Mouse (Mus musculus) frontal cortex, postnatal 10 days (tissue): ENCODE results near the gene Best2.

ENCODE experiments used
- DNase-seq, 2 experiments: peaks; one replicate each; pipeline ENCODE4 v3.0.0; 2022; ENCODE audit warnings: low spot score in 2 of 2, mixed read lengths in 1 of 2

The Best2 gene

GRCm38 (mm10) chr8:85023846-85024245 is 9.5 kb upstream of the Best2 start:
- DNase-seq: no peak

- no peak for DNase-seq
Measured at GRCm38 (mm10) chr8:85021514-85022055, 7.3 kb upstream of the Best2 start.

- no peak for DNase-seq
Measured at GRCm38 (mm10) chr8:85017209-85017608, 2.9 kb upstream of the Best2 start.

DNA sequence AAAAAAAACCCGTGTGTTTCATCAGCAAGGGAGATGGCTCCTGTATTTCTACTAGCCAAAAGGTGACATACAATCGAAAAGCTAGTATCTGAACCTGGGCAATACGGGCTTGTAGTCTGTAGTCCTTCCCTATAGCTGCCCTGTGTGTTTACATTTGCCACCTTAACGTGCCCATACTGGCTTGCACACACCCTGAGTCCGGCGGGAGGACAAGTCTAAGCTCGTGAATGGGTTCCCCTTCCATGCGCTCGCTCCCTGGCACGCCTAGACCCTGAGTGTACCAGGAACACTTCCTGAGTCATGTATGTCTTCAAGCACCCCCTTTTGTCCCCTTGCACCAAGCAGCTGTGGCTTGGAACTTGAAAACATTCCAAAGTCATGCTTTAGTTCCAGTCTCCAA is 2.4 kb upstream of the Best2 start:
- no peak for DNase-seq

- DNase-seq: peak in 1 of 2 experiments; percentile 67
Measured at GRCm38 (mm10) chr8:85013230-85013840, 996 bp downstream of the Best2 start.

DNA sequence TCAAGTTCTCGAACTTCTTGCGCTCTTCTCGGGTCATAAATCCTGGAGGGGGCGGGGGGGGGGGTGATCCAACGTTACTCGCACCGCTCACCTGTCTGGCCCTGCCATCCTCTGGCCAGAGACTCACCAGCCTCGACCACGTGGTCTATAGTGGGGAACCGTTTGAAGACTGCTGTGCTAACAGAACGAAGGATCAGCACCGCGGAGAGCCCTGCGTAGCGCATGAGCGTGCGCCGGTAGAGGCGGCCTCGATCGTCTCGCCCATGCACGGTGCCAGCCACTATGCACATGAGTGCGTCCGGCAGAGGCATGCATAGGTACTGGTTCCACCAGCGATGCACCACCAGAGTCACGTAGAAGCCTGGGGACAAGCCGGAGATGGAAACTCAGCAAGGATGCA is 3.1 kb downstream of the Best2 start:
- DNase-seq: no peak

GRCm38 (mm10) chr8:85007686-85008085 is 6.6 kb downstream of the Best2 start:
- no peak for DNase-seq

DNA sequence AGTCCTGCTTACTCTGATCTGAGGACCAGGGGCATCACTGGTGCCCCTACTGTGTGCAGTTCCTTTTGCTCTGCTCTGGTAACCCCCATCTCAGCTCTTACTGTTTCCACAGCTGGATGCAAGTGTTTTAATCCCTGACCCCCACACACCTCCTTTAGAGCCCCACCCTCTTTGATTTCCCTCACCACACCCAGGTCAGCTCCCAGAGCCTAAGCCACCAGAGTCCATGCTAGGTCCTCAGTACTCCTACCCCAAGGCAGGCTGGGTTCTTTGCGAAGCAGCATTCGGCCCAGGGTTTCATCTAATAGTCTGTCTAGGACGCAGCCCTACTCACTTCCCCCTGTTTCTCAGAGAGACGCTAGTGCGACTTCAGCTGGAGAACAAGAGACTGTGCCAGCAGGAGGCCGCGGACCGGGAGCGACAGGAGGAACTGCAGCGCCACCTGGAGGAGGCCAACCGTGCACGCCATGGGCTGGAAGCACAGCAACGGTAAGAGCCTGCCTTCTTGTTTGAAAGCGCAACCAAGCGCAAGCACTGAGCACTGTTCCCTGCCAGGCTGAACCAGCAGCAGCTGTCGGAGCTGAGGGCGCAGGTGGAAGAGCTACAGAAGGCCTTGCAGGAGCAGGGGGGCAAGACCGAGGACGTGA is 16.6 kb downstream of the Best2 start:
- peak; percentile 78 to 86 for DNase-seq

- DNase-seq: no peak
Measured at GRCm38 (mm10) chr8:84996978-84997377, 17.4 kb downstream of the Best2 start.

DNA sequence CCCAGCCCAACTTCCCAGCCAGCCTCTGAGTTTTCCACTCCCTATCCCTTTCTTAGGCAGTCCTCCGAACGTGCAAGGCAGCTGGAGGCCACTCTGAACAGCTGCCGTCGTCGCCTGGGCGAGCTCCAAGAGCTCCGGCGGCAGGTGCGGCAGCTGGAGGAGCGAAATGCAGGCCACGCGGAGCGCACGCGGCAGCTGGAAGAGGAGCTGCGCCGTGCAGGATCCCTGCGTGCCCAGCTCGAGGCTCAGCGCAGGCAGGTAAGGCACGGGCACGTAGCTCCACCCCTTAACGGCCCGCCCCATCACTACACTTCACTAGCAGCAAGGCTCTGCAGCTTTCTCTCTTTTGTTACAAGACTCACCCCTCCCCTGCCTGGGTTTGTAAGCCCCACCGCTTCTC is 18.7 kb downstream of the Best2 start:
- DNase-seq: no peak

- DNase-seq: no peak
Measured at GRCm38 (mm10) chr8:84994375-84994774, 20.0 kb downstream of the Best2 start.

DNA sequence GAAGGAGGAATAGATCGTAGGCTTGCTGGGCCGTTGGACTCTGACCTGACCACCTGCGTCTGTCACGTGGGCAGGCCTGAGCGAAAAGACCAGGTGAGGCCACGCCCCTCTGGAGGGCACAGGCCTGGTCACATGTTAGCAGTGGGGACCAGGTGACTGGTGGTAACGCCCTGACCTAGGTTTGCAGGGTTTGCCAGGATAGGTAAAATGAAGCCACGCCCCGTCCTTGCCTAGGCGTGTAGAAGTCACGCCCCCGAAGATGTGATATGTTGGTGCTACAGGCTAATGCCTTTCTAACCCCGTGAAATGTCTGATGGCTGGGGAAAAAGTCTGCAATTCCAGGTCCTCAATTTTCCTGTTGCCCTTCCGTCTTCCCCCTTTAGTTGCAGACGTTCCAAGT is 23.5 kb downstream of the Best2 start:
- peak in 1 of 2 experiments; percentile 74 for DNase-seq

- DNase-seq: peak; percentile 94 to 96
Measured at GRCm38 (mm10) chr8:84990349-84990748, 24.0 kb downstream of the Best2 start, which contains the start of gene Hook2. TSS of gene Hook2 (plus strand) at chr8:84990603.

DNA sequence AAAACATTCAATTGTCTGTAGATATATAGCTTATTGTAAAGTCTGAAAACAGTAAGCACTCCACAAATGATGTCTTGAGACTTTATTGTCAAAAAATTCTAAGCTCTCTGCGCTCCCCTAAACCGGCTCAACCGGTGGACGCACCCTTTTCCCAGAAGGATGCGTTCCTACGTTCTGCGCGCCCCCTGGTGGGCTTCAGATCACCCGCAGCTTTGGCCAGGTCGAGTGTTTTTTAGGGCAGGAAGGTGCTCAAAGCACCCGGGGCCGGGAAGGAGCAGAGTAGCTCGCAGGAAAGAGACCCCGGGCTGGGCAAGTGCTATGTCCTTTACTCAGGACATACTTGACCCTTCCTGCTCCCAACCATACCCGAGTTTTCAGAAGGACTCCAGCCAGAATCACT is 24.5 kb downstream of the Best2 start:
- DNase-seq: peak; percentile 82 to 89

- peak in 1 of 2 experiments; percentile 57 for DNase-seq
Measured at GRCm38 (mm10) chr8:84989311-84989731, 25.0 kb downstream of the Best2 start.

DNA sequence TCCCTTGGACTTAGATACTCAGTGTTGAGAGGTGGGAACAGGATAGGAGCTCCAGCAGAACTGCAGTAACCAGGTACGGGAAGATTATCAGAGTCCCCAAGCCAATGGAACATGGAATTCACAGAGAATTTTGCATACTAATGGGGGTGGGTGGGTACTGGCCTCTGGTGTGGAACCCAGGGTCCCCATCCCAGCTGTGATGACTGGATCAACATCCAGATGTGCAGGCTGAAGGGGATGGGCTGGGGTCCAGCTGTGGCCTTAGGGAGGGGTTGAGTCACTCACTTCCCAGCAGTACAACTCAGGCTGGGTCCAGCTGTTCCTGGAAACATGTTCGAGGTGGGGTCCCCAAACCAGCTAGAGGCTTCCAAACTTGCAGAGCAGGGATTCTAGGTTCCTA is 26.4 kb downstream of the Best2 start:
- no peak for DNase-seq

DNA sequence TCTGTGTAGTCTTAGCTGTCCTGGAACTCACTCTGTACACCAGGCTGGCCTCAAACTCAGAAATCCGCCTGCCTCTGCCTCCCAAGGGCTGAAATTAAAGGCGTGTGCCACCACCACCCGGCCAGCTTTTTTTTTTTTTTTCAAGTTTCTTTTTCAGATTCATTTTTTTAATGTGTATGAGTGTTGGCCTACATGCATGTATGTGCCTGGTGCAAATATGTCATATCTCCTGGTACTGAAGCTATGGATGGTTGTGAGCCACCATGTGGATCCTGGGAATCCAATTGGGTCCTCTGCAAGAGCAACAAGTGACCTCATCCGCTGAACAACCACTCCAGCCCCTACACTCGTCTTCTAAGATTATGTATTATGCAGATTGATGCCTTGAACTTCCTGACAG is 26.9 kb downstream of the Best2 start:
- no peak for DNase-seq

DNA sequence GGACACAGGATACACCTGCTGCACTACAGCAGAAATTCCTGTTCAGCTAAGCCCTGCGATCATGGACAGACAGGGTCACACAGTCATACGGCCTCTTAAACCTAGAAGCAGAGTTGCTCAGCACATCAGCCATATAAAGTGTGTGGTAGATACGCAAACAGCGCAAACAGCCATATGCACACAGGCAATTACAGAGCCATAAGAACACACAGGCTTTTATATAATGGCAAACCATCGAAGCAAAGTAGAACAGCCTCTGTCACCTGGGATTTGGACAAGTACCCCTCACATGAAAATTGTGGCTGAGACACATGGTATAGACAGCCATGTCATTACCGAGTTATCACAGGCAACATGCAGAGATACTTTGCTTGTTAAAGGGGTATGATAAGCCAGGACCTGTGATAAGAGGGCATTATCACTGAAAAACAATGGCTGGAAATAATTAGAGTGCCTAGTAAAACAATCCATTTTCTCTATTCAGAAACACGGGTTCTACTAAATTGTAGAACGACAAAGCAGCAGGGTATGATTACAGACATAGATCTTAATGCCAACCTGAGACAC is 27.9 kb downstream of the Best2 start:
- no peak for DNase-seq

GRCm38 (mm10) chr8:84985684-84986378 is 28.5 kb downstream of the Best2 start:
- peak; percentile 90 to 91 for DNase-seq

- no peak for DNase-seq
Measured at GRCm38 (mm10) chr8:84985049-84985683, 29.2 kb downstream of the Best2 start.

DNA sequence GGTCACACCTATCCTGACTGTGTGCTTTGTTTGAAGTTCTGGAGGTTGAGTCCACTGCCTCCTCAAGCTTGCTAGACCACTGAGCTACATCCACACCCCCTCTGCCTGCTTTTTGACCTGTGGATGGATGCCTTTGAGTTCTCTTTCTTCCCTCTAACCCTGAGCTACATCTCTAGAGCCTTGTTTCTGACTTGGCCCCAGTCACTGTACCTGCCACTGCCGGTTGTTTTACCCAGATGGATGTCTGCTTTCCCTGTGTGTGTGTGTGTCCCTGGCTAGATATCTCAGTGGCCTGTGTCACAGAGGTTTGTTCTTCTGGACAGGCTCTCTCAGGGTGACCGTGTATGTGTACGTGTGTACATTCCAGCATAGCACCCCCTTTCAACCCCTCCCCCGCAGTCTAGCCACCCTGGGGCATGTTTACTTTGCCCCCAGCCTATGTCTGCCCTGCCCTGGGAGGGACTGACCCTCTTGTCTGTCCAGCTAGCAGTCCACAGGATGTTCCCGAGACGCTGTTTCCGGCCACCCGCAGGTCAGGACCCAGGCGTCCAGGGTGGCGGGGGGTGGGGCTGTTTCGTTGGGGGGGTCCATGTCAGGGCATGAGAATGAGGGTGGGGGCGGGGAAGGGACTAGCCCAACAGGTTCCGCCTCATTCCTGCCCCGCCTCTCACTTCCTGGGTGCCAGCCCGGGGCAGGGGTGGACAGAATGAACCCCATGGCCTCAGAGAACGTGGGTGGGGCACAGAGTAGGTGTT is 29.9 kb downstream of the Best2 start:
- DNase-seq: peak; percentile 32 to 52
